Mouse (Mus musculus) olfactory bulb, adult 2 months (tissue): ENCODE results near the gene Rdh9.

Experiments
- CTCF ChIP-seq: fragments of 200-500 bp; IDR thresholded peaks from 2 replicates; pipeline ENCODE4 v1.5.1; 2012; ENCODE audit warnings: low read depth, mild to moderate bottlenecking, low read length, moderate library complexity; ENCODE audit not compliant: insufficient read depth
- POLR2A ChIP-seq: fragments of 200-500 bp; IDR thresholded peaks from 2 replicates; pipeline ENCODE4 v1.6.1; 2012; ENCODE audit warnings: mild to moderate bottlenecking, low read depth, low read length, moderate library complexity; ENCODE audit not compliant: insufficient read depth

DNA sequence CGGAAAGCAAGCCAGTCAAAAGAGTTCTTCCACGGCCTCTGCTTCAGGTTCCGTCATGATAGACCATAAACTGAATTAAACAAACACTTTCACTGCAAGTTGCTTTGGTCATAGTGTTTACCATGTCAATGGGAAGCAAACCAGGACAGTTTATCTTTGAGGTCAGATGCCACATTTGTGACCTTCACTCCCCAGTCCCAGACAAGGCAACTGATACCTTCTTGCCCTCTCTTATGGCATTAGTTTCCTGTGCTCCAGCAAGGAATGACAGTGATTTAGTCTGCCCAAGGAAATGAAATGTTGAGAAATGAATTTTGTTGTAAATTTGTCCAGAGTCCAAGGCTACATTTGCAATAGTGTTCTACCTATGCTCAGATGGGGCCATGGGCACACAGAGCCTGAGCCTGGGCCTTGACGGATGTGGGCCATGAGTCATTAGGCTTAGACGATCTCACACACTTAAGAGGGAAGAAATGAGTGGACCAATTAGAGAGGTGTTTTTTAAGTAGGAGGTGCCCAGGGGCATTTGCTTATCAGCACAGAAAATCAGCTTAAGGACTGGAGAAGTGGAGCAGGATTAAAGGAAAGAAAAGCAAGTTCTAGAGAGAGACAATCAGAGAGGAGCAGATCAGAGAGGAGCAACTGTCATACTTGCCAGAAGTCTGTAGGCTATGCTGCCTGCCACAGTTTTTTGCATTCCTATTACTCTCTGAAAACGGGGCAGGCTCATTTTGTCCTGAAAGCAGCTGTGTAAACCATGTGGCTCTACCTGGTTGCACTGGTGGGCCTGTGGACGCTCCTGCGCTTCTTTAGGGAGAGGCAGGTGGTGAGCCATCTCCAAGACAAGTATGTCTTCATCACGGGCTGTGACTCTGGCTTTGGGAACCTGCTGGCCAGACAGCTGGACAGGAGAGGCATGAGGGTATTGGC, 16.7 kb upstream of the Rdh9 start, which contains the start of the genes Rdh1 and Rdh16f1:
- no peak for TF ChIP-seq CTCF
- TF ChIP-seq POLR2A = no peak
